Mouse (Mus musculus) NIH3T3 (cell line): Measurements from ENCODE around the gene Mcrip2.

Source experiments
- DNase-seq: peaks from one replicate; pipeline ENCODE4 v3.0.0-alpha.2; 2012; ENCODE audit warnings: low read depth

Gene Mcrip2

GRCm38 (mm10) chr17:25868601-25869191, at the start of gene Mcrip2:
Gene Mcrip2, minus strand, starts transcription at chr17:25868764.
- DNase-seq: peak; percentile 90

GRCm38 (mm10) chr17:25918037-25918750, 49.6 kb upstream of the Mcrip2 start:
- no peak for DNase-seq

GRCm38 (mm10) chr17:25916931-25917647, 48.5 kb upstream of the Mcrip2 start:
- DNase-seq: no peak

GRCm38 (mm10) chr17:25914295-25914694, 45.7 kb upstream of the Mcrip2 start:
- DNase-seq: no peak

GRCm38 (mm10) chr17:25913877-25914275, 45.3 kb upstream of the Mcrip2 start:
- DNase-seq: no peak

- no peak for DNase-seq
These were observed 44.8 kb upstream of the Mcrip2 start for GRCm38 (mm10) chr17:25913186-25913876.

GRCm38 (mm10) chr17:25911816-25912215, 43.3 kb upstream of the Mcrip2 start:
- DNase-seq: no peak

GRCm38 (mm10) chr17:25907640-25908039, 39.1 kb upstream of the Mcrip2 start:
- DNase-seq: no peak

GRCm38 (mm10) chr17:25903061-25903460, 34.5 kb upstream of the Mcrip2 start:
- no peak for DNase-seq

GRCm38 (mm10) chr17:25900193-25900592, 31.6 kb upstream of the Mcrip2 start:
- DNase-seq: no peak

GRCm38 (mm10) chr17:25895891-25896290, 27.3 kb upstream of the Mcrip2 start:
- DNase-seq: no peak

GRCm38 (mm10) chr17:25895415-25895814, 26.9 kb upstream of the Mcrip2 start:
- peak; percentile 43 for DNase-seq

GRCm38 (mm10) chr17:25893975-25894617, 25.5 kb upstream of the Mcrip2 start:
- DNase-seq: peak; percentile 85

GRCm38 (mm10) chr17:25888837-25889236, 20.3 kb upstream of the Mcrip2 start:
- DNase-seq: no peak

- no peak for DNase-seq
These were observed 18.9 kb upstream of the Mcrip2 start for GRCm38 (mm10) chr17:25887467-25887866.

- DNase-seq: no peak
These were observed 18.2 kb upstream of the Mcrip2 start for GRCm38 (mm10) chr17:25886806-25887205.

GRCm38 (mm10) chr17:25885636-25886035, 17.1 kb upstream of the Mcrip2 start:
- DNase-seq: peak; percentile 58

GRCm38 (mm10) chr17:25883824-25884223, 15.3 kb upstream of the Mcrip2 start:
- no peak for DNase-seq

- no peak for DNase-seq
These were observed 14.7 kb upstream of the Mcrip2 start for GRCm38 (mm10) chr17:25883268-25883667.

- no peak for DNase-seq
These were observed 13.7 kb upstream of the Mcrip2 start for GRCm38 (mm10) chr17:25882306-25882705.

GRCm38 (mm10) chr17:25881691-25882090, 13.1 kb upstream of the Mcrip2 start:
- no peak for DNase-seq
